Mouse (Mus musculus) spleen, postnatal 10 days (tissue): ENCODE measurements around the gene Rnpep.
A peak's percentile ranks its signal among the peaks of the same experiment; 100 is the strongest.
"Not testable (repeated sequence)": the region's sequence is repeated elsewhere in the genome, so short reads cannot be mapped to it uniquely, and the experiment has no call there.

ENCODE experiments used
- DNase-seq, 2 experiments: peaks; one replicate each; pipeline ENCODE4 v3.0.0; 2021 to 2022; ENCODE audit warnings: low spot score in 2 of 2

The Rnpep gene

GRCm38 (mm10) chr1:135258380-135259127 lies 25.3 kb downstream of the Rnpep start, which contains the start of gene Elf3:
Elf3 (minus strand) TSS chr1:135258568.
- no peak for DNase-seq

- DNase-seq = no peak
Measured at GRCm38 (mm10) chr1:135256299-135256698, 27.6 kb downstream of the Rnpep start.

- no peak for DNase-seq
Measured at GRCm38 (mm10) chr1:135252854-135253253, 31.0 kb downstream of the Rnpep start.

- no peak for DNase-seq
Measured at GRCm38 (mm10) chr1:135251405-135251804, 32.5 kb downstream of the Rnpep start.

DNA sequence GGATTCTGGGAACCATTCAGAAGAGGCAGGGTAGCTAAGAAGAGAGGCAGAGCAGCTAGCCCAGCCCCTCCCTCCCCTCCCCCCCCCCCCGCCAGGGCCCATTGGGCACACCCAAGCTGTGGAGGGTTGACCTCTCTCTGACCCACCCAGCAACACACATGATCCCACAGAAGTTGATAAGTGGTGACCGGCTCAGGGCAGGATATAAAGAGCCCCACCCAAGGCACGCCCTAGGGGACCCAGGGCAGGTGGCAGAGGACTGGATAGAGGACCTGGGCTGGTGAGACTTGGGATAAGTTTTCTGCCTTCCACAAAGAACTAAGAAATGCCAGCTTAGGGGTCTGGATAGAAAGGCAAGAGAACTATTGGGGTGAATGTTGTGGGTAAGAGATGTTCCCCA lies 33.2 kb downstream of the Rnpep start:
- DNase-seq = peak in 1 of 2 experiments; percentile 37

- no peak for DNase-seq
Measured at GRCm38 (mm10) chr1:135248434-135248850, 35.4 kb downstream of the Rnpep start.

DNA sequence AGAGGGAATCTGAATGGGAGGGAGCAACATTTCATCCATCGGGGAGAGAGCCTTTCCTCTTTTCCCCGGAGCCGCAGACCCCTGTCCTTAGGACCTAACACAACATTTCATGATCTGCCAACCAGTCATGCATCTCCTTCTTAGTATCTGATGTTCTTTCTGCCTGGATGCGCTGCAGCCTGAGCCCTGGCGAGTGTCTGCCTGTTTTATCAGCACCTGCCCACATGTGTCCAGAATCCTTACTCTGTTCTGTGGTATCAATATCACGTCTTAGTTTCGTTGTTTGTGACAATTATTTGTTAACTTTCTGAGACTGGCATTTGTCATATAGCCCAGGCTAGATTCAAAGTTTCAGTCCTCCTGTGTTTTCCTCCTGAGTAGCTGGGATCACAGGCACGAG lies 39.9 kb downstream of the Rnpep start:
- DNase-seq = no peak

DNA sequence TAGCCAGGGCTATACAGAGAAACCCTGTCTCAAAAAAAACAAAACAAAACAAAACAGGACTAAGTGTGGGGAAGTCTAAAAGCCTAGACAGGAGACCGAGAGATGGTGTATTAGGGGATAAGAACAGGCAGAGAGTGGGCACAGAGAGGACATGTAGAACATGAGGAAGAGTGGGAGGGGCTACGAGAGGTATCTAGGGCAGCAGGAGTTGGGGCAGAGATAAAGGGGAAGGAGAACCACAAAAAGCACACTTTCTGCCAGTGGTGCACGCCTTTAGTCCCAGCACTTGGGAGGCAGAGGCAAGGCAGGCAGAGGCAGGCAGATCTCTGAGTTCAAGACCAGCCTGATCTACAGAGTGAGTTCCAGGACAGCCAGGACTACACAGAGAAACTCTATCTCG lies 43.7 kb downstream of the Rnpep start:
- DNase-seq = not testable (repeated sequence)

- no peak for DNase-seq
Measured at GRCm38 (mm10) chr1:135237131-135237851, 46.6 kb downstream of the Rnpep start.

DNA sequence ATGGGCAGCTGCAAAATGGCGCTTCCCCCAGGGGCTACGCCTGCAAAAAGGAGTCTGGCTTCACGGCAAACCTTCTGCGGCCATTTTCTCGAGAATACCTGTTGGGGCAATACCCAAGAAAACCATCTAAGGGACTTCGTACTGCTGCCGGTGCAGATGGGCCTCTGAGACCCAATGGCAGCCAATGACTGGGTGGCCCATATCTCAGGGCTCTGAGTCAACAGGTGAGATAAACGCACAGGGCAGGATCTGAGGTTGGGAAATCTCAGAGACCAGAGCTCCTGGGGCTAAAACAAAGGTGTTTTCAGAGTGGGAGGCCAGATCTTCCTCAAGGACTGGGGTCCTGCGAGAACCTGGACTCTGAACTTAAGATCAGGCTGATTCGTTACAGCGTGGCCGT lies 49.1 kb downstream of the Rnpep start:
- DNase-seq = no peak

DNA sequence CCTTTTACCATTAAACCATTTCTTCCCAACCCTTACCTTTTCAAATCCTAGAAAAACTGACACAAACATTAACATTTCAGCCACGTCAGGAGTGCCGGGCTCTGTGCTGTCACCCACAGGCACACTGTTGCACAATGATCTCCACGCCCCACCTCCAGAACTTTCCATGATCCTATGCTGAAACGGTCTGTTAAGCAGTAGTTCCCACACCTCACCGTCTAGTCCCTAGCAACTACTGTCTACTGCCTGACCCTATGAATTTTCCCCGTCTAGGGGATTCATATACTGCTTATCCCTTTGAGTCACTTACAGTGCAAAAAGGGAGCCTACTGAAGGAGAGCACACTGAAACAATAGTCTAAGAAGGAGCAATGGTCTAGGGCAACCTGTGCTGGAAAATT lies 49.9 kb downstream of the Rnpep start:
- DNase-seq = no peak

- DNase-seq = not testable (repeated sequence)
Measured at GRCm38 (mm10) chr1:135231878-135232277, 52.0 kb downstream of the Rnpep start.

DNA sequence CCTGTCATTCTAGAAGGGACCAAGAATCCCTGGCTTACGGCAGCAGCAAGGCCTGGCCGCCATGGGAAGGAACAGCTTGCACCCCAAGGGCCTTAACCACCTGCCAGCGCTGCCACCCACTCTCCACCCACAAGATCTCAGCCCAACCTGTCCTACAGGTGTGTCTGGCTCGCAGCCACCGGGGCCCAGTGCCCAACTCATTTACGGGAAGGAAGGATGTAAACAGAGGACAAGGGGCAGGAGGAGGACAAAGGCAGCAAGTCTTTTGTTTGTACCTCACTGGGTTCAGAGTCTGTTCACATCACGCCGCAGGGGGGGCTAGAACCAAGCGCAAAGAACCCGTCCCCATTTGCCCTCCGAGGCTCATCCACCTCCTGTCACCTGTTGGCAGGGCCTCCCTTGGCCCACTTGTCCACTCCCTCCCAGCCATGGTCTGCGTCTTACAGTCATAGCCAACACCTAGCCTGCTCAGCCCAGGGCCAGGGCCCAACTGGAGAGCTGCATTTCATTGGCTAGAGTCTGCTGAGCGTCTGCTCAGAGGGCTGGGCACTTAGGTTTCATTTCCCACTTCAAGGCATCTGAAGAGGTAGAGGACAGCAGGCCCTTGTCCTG lies 56.4 kb downstream of the Rnpep start:
- DNase-seq = no peak

DNA sequence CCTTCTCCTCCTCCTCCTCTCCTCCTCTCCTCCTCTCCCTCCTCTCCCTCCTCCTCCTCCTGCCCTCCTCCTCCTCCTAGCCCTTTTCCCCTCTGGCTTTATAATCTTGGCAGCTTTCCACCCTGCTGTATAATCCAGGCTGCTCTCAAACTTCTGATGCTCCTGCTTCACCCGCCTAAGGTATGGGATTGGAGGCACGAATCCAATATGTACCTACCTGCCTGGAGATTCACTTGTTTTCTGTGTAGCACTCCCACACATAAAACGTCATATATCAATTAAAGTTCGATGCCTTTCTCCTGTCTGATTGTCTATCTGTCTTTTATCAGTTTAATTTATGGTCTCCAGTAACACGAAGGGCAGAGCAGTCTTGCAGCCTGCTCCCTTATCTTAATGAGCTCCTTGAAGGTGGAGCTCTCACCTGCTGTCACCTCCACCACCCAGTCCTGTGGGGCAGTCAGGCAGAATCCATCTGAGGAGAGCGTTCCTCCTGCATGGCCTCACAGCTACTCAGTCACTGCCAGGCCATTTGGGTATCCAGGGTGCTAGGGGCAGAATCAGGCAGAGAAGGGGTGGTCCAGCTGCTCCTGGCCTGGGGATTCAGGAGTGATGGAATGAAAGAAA lies 58.8 kb downstream of the Rnpep start:
- no peak for DNase-seq

GRCm38 (mm10) chr1:135224147-135224546 lies 59.7 kb downstream of the Rnpep start:
- DNase-seq = no peak

GRCm38 (mm10) chr1:135217607-135218233 lies 66.2 kb downstream of the Rnpep start:
- no peak for DNase-seq

DNA sequence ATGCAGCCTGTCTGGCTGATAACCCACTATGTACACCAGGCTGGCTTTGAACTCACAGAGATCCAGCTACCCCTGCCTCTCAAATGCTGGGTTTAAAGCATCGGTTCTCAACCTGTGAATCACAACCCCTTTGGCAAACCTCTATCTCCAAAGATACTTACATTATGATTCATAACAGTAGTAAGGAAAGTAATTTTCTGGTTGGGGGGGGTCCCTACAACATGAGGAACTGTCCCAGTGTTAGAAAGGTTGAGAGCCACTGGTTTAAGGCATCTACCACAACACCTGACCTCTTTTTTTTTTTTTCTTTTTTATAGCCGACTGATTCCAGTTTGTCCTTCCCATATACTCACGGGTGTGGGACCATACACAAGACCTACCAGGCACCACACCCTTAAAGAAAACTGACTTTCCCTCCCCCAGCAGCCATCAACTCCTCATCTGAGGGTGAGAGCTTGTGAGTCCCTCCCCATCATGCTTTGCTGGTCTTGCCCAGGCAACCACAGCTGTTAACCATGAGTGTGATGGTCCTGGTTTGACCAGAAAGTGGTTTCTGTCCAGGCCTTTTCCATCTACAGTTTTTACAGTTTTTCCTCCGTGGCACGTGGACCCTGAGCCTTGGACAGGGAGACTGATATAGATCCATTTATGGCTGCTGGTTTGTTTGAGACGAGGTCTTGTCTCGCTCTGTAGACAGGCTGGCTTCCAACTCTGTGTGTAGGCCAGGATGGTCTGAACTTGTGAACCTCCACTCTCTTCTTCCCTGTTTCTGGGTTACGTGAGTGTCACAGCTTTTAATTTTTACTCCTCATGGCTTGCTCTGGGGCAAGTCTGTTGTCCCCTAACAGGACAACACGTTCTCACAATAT lies 69.9 kb downstream of the Rnpep start:
- no peak for DNase-seq
